Comparison of ENCODE assay signal across 8 mouse cellular contexts in the genomic region with DNA sequence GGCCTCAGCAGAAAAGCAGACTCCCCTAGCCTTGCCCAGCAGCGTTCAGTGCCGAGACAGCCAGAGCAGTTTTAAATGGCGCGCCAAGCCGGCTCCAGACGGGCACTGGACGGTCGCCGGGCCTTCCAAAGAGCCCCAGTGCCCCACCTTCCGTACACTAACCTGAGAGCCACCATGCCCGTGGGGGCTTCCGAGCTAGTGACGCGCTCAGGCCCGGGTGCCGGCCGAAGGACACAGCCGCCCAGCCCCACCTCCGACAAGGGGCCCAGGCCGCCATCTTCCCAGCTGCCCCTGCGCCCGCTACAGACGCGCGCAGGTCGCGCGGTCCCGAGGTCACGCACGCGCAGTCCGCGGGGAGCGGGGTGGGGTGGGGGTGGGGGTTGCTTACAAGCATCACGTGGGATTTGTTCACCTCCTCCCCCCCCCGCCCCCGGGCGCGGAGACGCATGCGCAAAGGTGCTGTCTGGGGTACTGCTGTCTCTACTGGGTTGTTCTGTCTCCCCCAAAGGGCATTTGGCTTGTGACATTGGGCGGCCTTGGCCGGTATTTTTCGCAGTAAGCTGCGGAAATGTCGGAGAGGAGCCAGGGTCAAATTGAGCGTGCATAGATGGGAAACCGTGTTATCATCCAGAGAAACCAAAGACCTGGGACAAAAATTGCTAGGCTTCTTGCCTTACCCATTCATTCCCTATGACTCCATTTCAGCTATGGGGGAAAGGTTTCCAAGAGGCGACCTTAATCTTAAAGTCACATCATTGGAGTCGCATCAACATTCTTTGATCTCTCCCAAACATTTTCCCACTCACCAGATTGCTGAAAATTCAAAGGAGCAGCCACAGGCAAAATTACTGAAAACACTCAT. TPM values are rescaled to one million over a fixed set of nuclear protein-coding genes. Genes with fewer than 3 reads are reported as not detected.
DNase-seq lines count a peak whose midpoint lies in the region; ATAC-seq and TF ChIP-seq lines count a peak whose summit lies in the region.

A gene (minus strand): TSS at position 341 of the 862 bp plus-strand sequence.

- H3K4me1 ChIP-seq in G1E (ENCODE audit: insufficient read depth, low read depth, low read length), result peaks cover 10% of the 10 kb centered on the region
- H3K4me1 ChIP-seq in forebrain, embryonic 16.5 days (replicated peaks; ENCODE audit: control insufficient read depth, insufficient read depth, low read length), result peaks cover 14% of the 10 kb centered on the region
- peaks cover 17% of the 10 kb centered on the region for H3K4me1 ChIP-seq in lung, embryonic 15.5 days

- intact Hi-C loops in heart, postnatal 36 days (cut with DNase I), result loop anchor here (5.0 kb wide), 1 partner anchor 54 kb away; no protein-coding TSS in a partner anchor

- peak within 1 kb of the TSS; percentile 98 for H3K9ac ChIP-seq in forebrain, embryonic 16.5 days (replicated peaks; ENCODE audit: low read depth, low read length)
- H3K9ac ChIP-seq in lung, embryonic 15.5 days, result peak within 1 kb of the TSS; percentile 93

- peak within 1 kb of the TSS; percentile 82 for H3K4me3 ChIP-seq in G1E (ENCODE audit: low read depth, low read length)
- peak within 1 kb of the TSS; percentile 93 for H3K4me3 ChIP-seq in forebrain, embryonic 16.5 days (replicated peaks; ENCODE audit: low read length)
- peak within 1 kb of the TSS; percentile 93 for H3K4me3 ChIP-seq in lung, embryonic 15.5 days

- H3K4me2 ChIP-seq in forebrain, embryonic 16.5 days (ENCODE audit: low read length), result peak within 1 kb of the TSS; percentile 59
- peak within 1 kb of the TSS; percentile 67 for H3K4me2 ChIP-seq in lung, embryonic 15.5 days

- H3K9me3 ChIP-seq in G1E (replicated peaks), result no peaks in the 10 kb centered on the region
- H3K9me3 ChIP-seq in forebrain, embryonic 16.5 days (ENCODE audit: control insufficient read depth, low read length), result no peaks in the 10 kb centered on the region
- H3K9me3 ChIP-seq in lung, embryonic 15.5 days, result no peaks in the 10 kb centered on the region

- WGBS in forebrain, embryonic 16.5 days, result under 1% methylated on average over 49 of the region's 51 CpGs
- under 1% methylated on average over 46 of the region's 51 CpGs for WGBS in lung, embryonic 15.5 days

- no peak for TF ChIP-seq CTCF in G1E (IDR thresholded peaks at IDR 0.05; ENCODE audit: low read depth, low read length)

- H3K27me3 ChIP-seq in G1E (ENCODE audit: insufficient read depth, low read length), result no peaks in the 10 kb centered on the region
- H3K27me3 ChIP-seq in forebrain, embryonic 16.5 days (replicated peaks; ENCODE audit: control insufficient read depth, insufficient read depth, low read length), result no peaks in the 10 kb centered on the region
- H3K27me3 ChIP-seq in lung, embryonic 15.5 days, result no peaks in the 10 kb centered on the region

- peak; percentile 78 for DNase-seq in G1E (ENCODE audit: low spot score)
- peak; percentile 96 to 98 for DNase-seq in cerebellum, adult 18-20 months
- DNase-seq in heart, postnatal 36 days, result peak; percentile 95
- DNase-seq in layer of hippocampus, adult 8-10 months (ENCODE audit: low spot score in 2 of 2), result peak; percentile 93
- peak; percentile 92 for DNase-seq in ovary, adult 18-20 months (ENCODE audit: low spot score)
- DNase-seq in thymus, postnatal 0 days (ENCODE audit: low spot score), result peak; percentile 97

- H3K36me3 ChIP-seq in G1E (replicated peaks), result peaks cover 19% of the 10 kb centered on the region
- H3K36me3 ChIP-seq in forebrain, embryonic 16.5 days (ENCODE audit: control insufficient read depth, insufficient read depth), result no peaks in the 10 kb centered on the region
- peaks cover 11% of the 10 kb centered on the region for H3K36me3 ChIP-seq in lung, embryonic 15.5 days

- ATAC-seq in G1E (ENCODE audit: extremely low read depth, insufficient number of reproducible peaks, low FRiP score, poor library complexity, severe bottlenecking), result peak; percentile 65
- ATAC-seq in forebrain, embryonic 16.5 days, result peak; percentile 98
- peak; percentile 99 for ATAC-seq in lung, embryonic 15.5 days (ENCODE audit: borderline replicate concordance, extremely low read depth, low FRiP score, low TSS enrichment)

- H3K27ac ChIP-seq in forebrain, embryonic 16.5 days (ENCODE audit: low read length), result peak within 1 kb of the TSS; percentile 94
- peak within 1 kb of the TSS; percentile 97 for H3K27ac ChIP-seq in lung, embryonic 15.5 days

RNA-seq across cellular contexts. Expression of the gene that starts here (rescaled TPM):
- total RNA-seq in G1E (2014; fragmentation: Nextera tagmentation) (15.4 and 23.9 TPM in 2 replicates), G1E (2017) (16.3 and 17.0 TPM in 2 replicates)
- 4.0 and 4.8 TPM in 2 replicates for polyA plus RNA-seq in G1E (2012)
- polyA plus RNA-seq in forebrain, embryonic 16.5 days (2015; fragmentation: Nextera tagmentation; extraction: Ambion mirVana), result 42.1 and 42.7 TPM in 2 replicates
- total RNA-seq in heart, postnatal 36 days (2021), result 10 to 100 TPM; 15.2 to 17.9 TPM
- total RNA-seq in layer of hippocampus, adult 8-10 months (2022), result 10 to 100 TPM; 19.5 to 27.1 (median 21.8) TPM
- polyA plus RNA-seq in lung, embryonic 15.5 days (2015; fragmentation: Nextera tagmentation; extraction: Ambion mirVana), result 34.0 and 36.3 TPM in 2 replicates
- 34.3 and 39.5 TPM in 2 replicates for polyA plus RNA-seq in thymus, postnatal 0 days (2015; fragmentation: Nextera tagmentation; extraction: Ambion mirVana)

Comparison
In these comparisons a context has a peak if more than half of its experiments do, and no peak if none do; other contexts are left out.
1. Peak in every context shown above with its lines: DNase-seq, ATAC-seq, H3K4me3 ChIP-seq and H3K27ac ChIP-seq.